Mouse (Mus musculus): Measurements from ENCODE around the gene Crebbp. TPM values are rescaled to one million over a fixed set of nuclear protein-coding genes. Genes with fewer than 3 reads are reported as not detected.
A peak's percentile ranks its signal among the peaks of the same experiment; 100 is the strongest.
"Not testable (repeated sequence)": the region's sequence is repeated elsewhere in the genome, so short reads cannot be mapped to it uniquely, and the experiment has no call there.

Gene Crebbp
- 32.3 and 32.4 TPM in 2 replicates for polyA plus RNA-seq (2016; fragmentation: Nextera tagmentation; extraction: Ambion mirVana)

DNA sequence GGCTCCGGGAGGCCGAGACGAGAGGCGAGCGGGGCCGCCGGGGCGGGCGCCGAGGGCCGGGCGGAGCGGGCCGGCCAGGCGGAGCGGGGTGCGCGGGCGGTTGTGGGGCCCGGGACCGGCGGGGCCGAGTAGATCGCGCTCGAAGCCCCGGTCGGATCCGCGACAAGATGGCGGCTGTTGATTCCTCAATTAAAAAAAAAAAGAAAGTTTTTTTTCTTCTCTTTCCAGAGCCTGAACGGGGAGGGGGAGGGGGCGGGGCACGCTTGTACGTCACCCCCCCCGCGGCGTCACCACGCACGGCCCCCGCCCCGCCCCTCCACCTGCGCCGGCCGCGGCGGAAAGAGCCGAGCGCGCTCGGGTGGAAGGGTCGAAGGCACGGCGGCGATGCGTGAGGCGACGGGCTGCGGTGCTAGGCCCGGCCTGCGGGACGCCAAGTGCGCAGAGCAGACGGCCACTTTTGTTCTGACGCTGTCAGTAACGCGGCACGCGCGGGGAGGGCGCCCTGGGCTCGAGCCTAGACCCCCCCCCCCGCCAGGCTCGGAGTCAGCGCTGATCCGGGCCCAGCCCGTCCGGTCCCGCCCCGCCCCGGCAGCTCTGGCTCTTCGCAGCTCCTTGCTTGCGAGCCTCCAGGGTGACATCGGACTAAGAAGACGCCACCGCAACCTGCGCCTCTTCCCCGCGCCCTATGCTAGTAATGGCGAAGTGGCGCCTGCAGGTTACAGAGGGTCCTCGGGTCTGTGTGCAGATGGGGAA is at the start of gene Crebbp:
TSS of gene Crebbp (minus strand) at position 199 of the 753 bp plus-strand sequence.
- peak; percentile 96 for DNase-seq (ENCODE audit: low spot score)
- 1% methylated on average over 92 of the region's 92 CpGs for WGBS

DNA sequence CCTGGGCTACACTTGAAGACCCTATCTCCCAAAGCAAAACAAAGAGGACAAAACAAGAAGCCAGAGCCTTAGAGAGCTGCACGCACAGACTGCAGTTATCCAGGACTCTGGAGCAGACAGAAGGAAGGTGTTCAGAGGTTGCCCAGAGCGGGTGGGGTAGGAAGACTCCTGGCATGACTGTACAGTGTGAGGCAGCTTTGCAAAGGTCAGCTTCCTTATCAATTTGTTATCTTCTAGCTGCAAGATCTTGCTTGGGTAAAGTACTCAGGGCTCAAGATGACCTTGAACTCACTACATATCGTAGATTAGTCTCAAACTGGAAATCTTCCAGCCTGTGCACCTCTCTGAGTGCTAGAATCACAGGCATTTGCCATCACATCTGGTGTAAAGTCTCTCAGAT is 49.7 kb upstream of the Crebbp start:
- WGBS = 91% methylated on average over 3 of the region's 3 CpGs
- Histone ChIP-seq H3K4me1 (peaks cover 10% of the 10 kb centered on the region), H3K27me3 (replicated peaks; ENCODE audit: low read depth, poor library complexity, severe bottlenecking) (peaks cover 16% of the 10 kb centered on the region), H3K27ac (replicated peaks) (no peak overlapping the region), H3K9me3 (no peaks in the 10 kb centered on the region), H3K4me3 (no peak overlapping the region), H3K36me3 (replicated peaks) (no peaks in the 10 kb centered on the region)
- no peak for DNase-seq (ENCODE audit: low spot score)

More for the DNA sequence above, at the start of gene Crebbp:
- Histone ChIP-seq H3K27ac (replicated peaks) (peak within 1 kb of the TSS; percentile 96), H3K4me1 (peaks cover 26% of the 10 kb centered on the region), H3K36me3 (replicated peaks) (peaks cover 8% of the 10 kb centered on the region), H3K27me3 (replicated peaks; ENCODE audit: low read depth, poor library complexity, severe bottlenecking) (peaks cover 22% of the 10 kb centered on the region), H3K9me3 (no peaks in the 10 kb centered on the region), H3K4me3 (peak within 1 kb of the TSS; percentile 80)

DNA sequence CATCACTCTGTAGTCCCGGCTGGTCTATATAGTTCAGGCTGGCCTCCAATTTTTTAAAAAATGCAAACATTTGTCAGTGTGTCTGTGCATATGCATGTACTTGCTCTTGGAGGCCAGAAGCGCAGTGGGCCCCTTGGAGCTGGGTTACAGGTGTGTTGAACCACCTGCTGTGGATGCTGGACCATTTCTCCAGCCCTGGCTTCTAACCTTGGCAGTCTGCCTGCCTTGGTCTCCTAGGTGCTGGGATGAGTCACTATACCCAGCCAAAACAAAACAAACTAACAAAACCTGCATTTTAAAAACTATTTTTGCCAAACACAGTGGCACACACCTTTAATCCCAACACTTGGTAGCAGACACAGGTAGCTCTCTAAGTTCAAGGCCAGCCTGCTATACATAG is 43.7 kb upstream of the Crebbp start:
- Histone ChIP-seq H3K9me3 (no peaks in the 10 kb centered on the region), H3K36me3 (replicated peaks) (no peaks in the 10 kb centered on the region), H3K27me3 (replicated peaks; ENCODE audit: low read depth, poor library complexity, severe bottlenecking) (no peaks in the 10 kb centered on the region), H3K4me3 (no peak overlapping the region), H3K27ac (replicated peaks) (no peak overlapping the region), H3K4me1 (no peaks in the 10 kb centered on the region)
- 85% methylated on average over 2 of the region's 2 CpGs for WGBS
- DNase-seq (ENCODE audit: low spot score) = no peak

DNA sequence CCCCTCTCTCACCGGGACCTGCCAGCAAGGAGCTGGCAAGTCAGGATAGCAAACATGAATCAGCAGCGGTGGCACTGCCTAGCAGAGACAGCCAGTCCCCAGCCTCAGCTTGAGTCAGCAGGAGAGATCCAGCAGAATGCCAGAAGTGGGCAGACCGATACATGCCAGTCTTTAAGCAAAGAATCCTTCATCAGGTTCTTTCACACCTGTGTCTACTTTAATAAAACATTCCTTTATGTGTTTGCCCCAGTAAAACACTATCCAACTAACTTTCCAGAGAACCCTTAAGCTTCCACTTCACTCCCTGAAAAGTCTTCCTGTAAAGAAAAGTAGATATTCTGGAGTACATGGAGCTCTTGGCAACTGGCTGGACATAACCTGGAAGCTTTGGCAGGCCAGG is 35.0 kb upstream of the Crebbp start:
- no peak for DNase-seq (ENCODE audit: low spot score)
- Histone ChIP-seq H3K36me3 (replicated peaks) (no peaks in the 10 kb centered on the region), H3K27me3 (replicated peaks; ENCODE audit: low read depth, poor library complexity, severe bottlenecking) (no peaks in the 10 kb centered on the region), H3K4me1 (no peaks in the 10 kb centered on the region), H3K4me3 (no peak overlapping the region), H3K27ac (replicated peaks) (no peak overlapping the region), H3K9me3 (peaks cover 20% of the 10 kb centered on the region; the same call in 1 of the 2 replicates)
- 87% methylated on average over 3 of the region's 3 CpGs for WGBS

DNA sequence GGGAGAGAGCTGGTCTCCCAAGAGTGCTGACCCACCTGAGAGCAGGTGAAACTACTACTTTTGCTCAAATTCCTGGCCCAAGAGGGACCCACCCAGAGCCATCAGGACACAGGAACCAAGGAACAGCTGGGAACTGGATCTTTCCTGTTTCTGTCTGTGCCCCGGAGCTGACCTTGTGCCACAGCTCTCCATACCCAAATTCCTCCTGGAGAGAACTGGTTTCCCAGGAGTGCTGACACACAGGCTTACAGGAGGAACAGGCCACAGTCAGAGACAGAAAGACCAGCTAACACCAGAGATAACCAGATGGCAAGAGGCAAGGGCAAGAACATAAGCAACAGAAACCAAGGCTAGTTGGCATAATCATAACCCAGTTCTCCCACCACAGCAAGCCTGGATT is 31.4 kb upstream of the Crebbp start:
- not testable (repeated sequence) for H3K27ac ChIP-seq (replicated peaks); H3K36me3 ChIP-seq (replicated peaks); H3K4me3 ChIP-seq; H3K27me3 ChIP-seq (replicated peaks; ENCODE audit: low read depth, poor library complexity, severe bottlenecking); H3K4me1 ChIP-seq; DNase-seq (ENCODE audit: low spot score)
- WGBS = 88% methylated on average over 1 of the region's 1 CpGs
- peaks cover 14% of the 10 kb centered on the region; the same call in 1 of the 2 replicates for H3K9me3 ChIP-seq

DNA sequence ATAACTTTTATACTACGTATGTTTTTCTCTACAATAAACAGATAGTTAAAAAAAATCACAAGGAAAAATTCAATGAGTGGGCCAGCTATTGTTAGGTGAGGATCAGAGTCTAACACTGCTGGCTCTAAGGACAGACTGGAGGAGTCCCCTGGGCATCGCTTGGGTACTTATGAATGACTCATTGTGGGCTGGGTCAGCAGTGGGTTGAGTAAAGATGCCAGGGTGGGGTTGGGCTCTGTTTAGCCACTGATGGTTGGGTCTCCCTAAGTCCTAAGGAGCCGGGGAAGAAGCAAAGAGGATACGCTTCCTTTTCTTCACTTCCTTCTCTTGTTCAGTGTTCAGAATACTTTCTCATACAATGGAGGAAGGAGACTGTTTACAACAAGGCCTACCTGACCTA is 22.3 kb upstream of the Crebbp start:
- H3K36me3 ChIP-seq (replicated peaks) = no peaks in the 10 kb centered on the region
- no peak for DNase-seq (ENCODE audit: low spot score)
- H3K9me3 ChIP-seq = no peaks in the 10 kb centered on the region
- no peak overlapping the region for H3K4me3 ChIP-seq
- H3K27me3 ChIP-seq (replicated peaks; ENCODE audit: low read depth, poor library complexity, severe bottlenecking) = no peaks in the 10 kb centered on the region
- no peaks in the 10 kb centered on the region for H3K4me1 ChIP-seq
- no peak overlapping the region for H3K27ac ChIP-seq (replicated peaks)
- whole genome bisulfite sequencing = 80% methylated on average over 4 of the region's 4 CpGs

DNA sequence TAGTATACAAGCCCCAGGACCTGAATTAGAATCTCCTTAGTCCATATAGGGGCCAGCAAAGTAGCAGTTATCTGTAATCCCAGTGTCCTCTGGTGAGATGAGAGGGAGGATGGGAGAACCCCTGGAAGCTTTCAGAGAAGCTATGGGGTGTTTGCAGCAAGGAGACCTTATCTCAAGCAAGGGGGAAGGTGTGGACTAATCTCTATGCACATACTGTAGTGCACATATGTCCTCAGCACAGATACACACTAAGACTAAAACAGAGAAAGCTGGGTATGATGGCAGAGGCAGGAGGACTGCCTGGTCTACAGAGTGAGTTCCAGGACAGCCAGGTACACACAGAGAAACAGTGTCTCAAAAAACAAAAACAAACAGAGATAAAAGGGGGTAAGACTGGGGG is 21.8 kb upstream of the Crebbp start:
- Histone ChIP-seq H3K27me3 (replicated peaks; ENCODE audit: low read depth, poor library complexity, severe bottlenecking) (no peaks in the 10 kb centered on the region), H3K4me3 (no peak overlapping the region), H3K9me3 (no peaks in the 10 kb centered on the region), H3K4me1 (no peaks in the 10 kb centered on the region), H3K27ac (replicated peaks) (no peak overlapping the region), H3K36me3 (replicated peaks) (no peaks in the 10 kb centered on the region)
- no peak for DNase-seq (ENCODE audit: low spot score)

DNA sequence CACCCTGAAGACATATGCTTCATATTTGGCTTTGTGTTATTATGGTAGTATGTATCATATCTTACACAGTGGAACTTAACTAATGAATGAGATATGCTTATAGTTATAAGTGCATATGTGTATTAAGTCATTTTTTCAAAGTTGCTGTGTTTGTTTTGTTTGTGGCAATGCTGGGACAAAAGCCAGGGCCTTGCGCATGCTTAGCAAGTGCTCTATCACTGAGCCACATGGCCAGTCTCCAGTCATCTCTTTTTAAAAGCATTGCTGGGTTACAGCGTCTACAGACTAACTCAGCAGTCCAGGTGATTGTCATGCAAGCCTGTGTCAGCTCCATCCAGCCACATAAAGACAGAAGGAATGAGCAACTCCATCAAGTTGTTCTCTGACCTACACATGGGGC is 12.0 kb upstream of the Crebbp start:
- H3K27me3 ChIP-seq (replicated peaks; ENCODE audit: low read depth, poor library complexity, severe bottlenecking) = no peaks in the 10 kb centered on the region
- no peaks in the 10 kb centered on the region for H3K36me3 ChIP-seq (replicated peaks)
- no peaks in the 10 kb centered on the region for H3K9me3 ChIP-seq
- no peak overlapping the region for H3K27ac ChIP-seq (replicated peaks)
- WGBS = 86% methylated on average over 2 of the region's 2 CpGs
- no peak for DNase-seq (ENCODE audit: low spot score)
- H3K4me1 ChIP-seq = no peaks in the 10 kb centered on the region
- H3K4me3 ChIP-seq = no peak overlapping the region

DNA sequence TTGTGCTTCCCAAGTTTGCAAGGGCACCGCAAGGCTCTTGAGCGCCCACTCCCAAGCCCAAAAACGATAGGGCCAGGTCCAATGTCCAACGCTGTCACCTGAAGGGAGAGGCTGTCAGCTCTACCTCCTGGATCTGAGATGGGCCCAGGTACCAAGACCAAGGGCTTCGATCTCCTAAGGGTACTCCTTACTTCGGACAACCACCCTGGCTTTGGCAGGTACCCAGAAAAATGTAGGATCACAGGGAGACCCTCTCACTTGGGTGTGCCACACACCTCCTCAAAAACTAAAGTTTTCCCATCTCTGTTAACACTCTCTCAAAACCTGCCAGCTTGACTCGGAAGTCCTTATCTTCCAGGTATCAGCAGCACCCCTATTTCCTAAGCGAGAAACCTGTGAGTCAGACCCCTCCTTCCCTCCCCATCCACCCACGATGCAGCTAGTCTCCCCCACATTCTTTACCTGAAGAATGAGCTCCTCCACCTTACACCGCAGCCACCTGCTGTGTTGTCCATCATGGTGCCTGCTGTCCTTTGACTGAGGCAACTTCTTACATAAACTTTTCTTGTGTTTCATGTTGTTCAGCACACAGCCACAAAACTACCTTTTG is 939 bp upstream of the Crebbp start:
- Histone ChIP-seq H3K9me3 (no peaks in the 10 kb centered on the region), H3K4me3 (peak overlapping the region; percentile 80), H3K27ac (replicated peaks) (peak overlapping the region; percentile 96; the same call in 1 of the 2 replicates), H3K36me3 (replicated peaks) (0 out of 2 replicates have a peak, but pooled peaks cover 6% of the 10 kb centered on the region), H3K4me1 (peaks cover 26% of the 10 kb centered on the region), H3K27me3 (replicated peaks; ENCODE audit: low read depth, poor library complexity, severe bottlenecking) (peaks cover 22% of the 10 kb centered on the region)
- no peak for DNase-seq (ENCODE audit: low spot score)
- 41% methylated on average over 10 of the region's 10 CpGs for WGBS

DNA sequence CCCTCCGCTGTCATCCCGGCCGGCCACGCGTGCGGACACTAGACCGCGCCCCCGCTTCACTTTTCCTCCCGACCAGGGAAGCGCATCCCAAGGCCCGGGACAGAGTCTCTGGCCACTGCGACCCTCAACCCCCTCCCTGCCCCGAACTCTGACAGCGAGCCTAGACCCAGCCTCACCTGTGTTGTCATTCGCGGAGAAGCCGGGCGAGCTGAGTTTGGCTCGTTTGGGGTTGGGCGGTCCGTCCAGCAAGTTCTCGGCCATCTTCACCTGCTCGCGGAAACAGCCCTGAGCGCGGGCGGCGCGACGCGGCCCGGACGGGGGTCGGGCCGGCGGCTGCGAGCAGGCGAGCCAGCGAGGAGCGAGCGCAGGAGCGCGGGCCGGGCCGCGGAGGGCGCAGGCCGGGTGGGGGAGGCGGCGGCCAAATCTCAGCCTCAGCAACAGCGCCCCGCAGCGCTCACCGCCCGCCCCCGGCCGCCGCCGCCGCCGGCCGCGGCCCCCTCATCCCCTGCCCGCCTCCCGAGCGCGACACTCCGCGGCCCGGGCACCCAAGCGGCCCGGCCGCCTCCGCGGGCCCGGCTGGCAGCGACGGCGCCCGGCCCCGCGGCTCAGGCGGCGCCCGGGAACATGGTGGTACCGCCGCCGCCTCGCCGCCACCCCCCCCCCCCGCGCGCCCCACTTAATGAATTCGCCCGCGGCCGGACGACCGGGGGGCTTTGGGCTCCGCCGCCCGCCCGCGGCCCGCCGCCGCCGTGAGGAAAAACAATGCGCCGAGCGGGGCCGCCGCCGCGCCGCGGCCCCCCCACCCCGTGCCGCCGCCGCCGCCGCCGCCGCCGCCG is 616 bp downstream of the Crebbp start:
- no peaks in the 10 kb centered on the region for H3K9me3 ChIP-seq
- peak; percentile 80 for DNase-seq (ENCODE audit: low spot score)
- peak overlapping the region; percentile 96 for H3K27ac ChIP-seq (replicated peaks)
- peaks cover 26% of the 10 kb centered on the region for H3K4me1 ChIP-seq
- peaks cover 22% of the 10 kb centered on the region for H3K27me3 ChIP-seq (replicated peaks; ENCODE audit: low read depth, poor library complexity, severe bottlenecking)
- WGBS = under 1% methylated on average over 124 of the region's 128 CpGs
- peaks cover 16% of the 10 kb centered on the region for H3K36me3 ChIP-seq (replicated peaks)
- peak overlapping the region; percentile 80 for H3K4me3 ChIP-seq

DNA sequence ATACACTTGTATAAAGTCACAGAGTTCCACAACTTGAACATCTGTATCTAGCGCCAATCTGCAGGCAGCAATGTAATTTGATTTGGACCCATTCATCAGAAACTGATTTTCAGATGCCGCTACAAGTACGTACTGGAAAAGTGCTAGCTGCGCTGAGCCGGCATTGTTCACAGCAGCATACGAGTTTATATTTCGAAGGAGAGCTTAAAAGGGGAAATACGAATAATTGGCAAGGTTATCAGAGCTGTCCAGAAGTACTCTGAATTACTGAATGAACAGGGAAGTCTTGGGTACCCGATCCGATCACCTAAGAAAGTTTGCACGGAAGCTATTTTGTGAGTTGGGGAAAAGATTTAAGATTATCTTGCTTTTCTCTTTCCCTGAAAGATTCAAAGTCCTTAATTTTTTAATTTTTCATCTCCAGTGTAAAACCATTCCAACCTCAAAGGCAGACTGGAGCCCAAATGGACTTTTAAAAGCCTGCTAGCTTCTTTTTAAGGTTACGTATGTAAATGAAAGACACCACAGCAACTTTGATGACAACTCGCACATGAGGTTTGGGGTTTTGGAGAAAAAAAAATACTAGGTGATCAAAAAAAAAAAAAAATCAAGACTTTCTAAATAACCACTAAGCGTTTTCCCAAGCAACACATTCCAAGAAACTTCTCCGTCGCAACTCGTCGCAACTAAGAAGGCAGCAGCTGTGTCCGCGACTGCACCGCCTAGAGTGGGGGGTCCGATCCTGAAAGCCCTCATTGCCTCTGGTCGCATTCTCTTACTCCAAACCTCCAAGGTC is 1.4 kb downstream of the Crebbp start:
- DNase-seq (ENCODE audit: low spot score) = no peak

DNA sequence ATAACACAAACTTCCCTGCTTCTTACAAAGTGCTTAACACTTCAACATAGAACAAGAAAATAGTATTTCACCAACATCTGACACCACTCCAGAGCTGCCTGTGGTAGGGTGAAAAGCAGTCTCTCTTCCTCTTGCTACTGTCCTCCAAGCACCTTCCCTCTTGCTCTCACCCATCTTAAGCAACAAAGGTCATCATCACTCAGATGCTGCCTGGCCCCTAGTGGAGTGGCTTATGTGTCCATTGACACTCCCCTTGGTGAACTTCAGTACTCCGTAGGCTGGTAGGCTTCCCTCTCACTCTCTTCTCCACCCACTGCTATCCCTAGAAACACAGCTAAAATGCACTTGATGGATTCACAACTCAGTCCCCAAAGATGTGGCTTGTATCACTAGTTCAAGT is 3.5 kb downstream of the Crebbp start:
- no peaks in the 10 kb centered on the region for H3K9me3 ChIP-seq
- H3K36me3 ChIP-seq (replicated peaks) = peaks cover 43% of the 10 kb centered on the region
- no peak overlapping the region for H3K27ac ChIP-seq (replicated peaks)
- peaks cover 8% of the 10 kb centered on the region for H3K27me3 ChIP-seq (replicated peaks; ENCODE audit: low read depth, poor library complexity, severe bottlenecking)
- peak overlapping the region; percentile 23; the same call in 1 of the 2 replicates for H3K4me3 ChIP-seq
- peaks cover 26% of the 10 kb centered on the region for H3K4me1 ChIP-seq
- WGBS = 85% methylated on average over 1 of the region's 1 CpGs
- DNase-seq (ENCODE audit: low spot score) = no peak

More for the DNA sequence above, 1.4 kb downstream of the Crebbp start:
- 19% methylated on average over 23 of the region's 23 CpGs for WGBS
- Histone ChIP-seq H3K36me3 (replicated peaks) (peaks cover 24% of the 10 kb centered on the region), H3K27ac (replicated peaks) (peak overlapping the region; percentile 96), H3K4me1 (peaks cover 26% of the 10 kb centered on the region), H3K9me3 (no peaks in the 10 kb centered on the region), H3K4me3 (peak overlapping the region; percentile 80), H3K27me3 (replicated peaks; ENCODE audit: low read depth, poor library complexity, severe bottlenecking) (peaks cover 22% of the 10 kb centered on the region)

Data from embryonic facial prominence, embryonic 10.5 days (tissue).